Mouse (Mus musculus): ENCODE results near the gene Thnsl1. TPM values are rescaled to one million over a fixed set of nuclear protein-coding genes. Genes with fewer than 3 reads are reported as not detected.
A peak's percentile ranks its signal among the peaks of the same experiment; 100 is the strongest.

Thnsl1 gene
- polyA plus RNA-seq, 1 experiment, result 5.1 TPM

GRCm38 (mm10) chr2:21188610-21189009 lies 16.9 kb upstream of the Thnsl1 start:
- no peak for DNase-seq
- Histone ChIP-seq H3K27ac (ENCODE audit: insufficient read depth, low read depth, low read length) (no peak overlapping the region), H3K27me3 (replicated peaks; ENCODE audit: control insufficient read depth, insufficient read depth, low read length) (no peaks in the 10 kb centered on the region), H3K4me1 (ENCODE audit: control insufficient read depth, insufficient read depth, low read length) (no peaks in the 10 kb centered on the region), H3K36me3 (ENCODE audit: control insufficient read depth, insufficient read depth, low read length) (no peaks in the 10 kb centered on the region), H3K4me3 (ENCODE audit: insufficient read depth, low read depth, low read length) (no peak overlapping the region)
- TF ChIP-seq POLR2A (IDR thresholded peaks at IDR 0.05; ENCODE audit: low read depth, low read length), result no peak
- no peak for TF ChIP-seq CTCF (conservative IDR thresholded peaks at IDR 0.05; ENCODE audit: insufficient read depth, insufficient read length, low read depth, low read length)
- WGBS, result 67% methylated on average over 4 of the region's 4 CpGs

- Histone ChIP-seq H3K27me3 (replicated peaks; ENCODE audit: control insufficient read depth, insufficient read depth, low read length) (no peaks in the 10 kb centered on the region), H3K36me3 (ENCODE audit: control insufficient read depth, insufficient read depth, low read length) (no peaks in the 10 kb centered on the region), H3K4me1 (ENCODE audit: control insufficient read depth, insufficient read depth, low read length) (no peaks in the 10 kb centered on the region), H3K4me3 (ENCODE audit: insufficient read depth, low read depth, low read length) (no peak overlapping the region), H3K27ac (ENCODE audit: insufficient read depth, low read depth, low read length) (no peak overlapping the region)
- WGBS, result 71% methylated on average over 1 of the region's 1 CpGs
- no peak for TF ChIP-seq CTCF (conservative IDR thresholded peaks at IDR 0.05; ENCODE audit: insufficient read depth, insufficient read length, low read depth, low read length)
- TF ChIP-seq POLR2A (IDR thresholded peaks at IDR 0.05; ENCODE audit: low read depth, low read length), result no peak
- DNase-seq, result no peak
Measured at GRCm38 (mm10) chr2:21191232-21191631, 14.3 kb upstream of the Thnsl1 start.

DNA sequence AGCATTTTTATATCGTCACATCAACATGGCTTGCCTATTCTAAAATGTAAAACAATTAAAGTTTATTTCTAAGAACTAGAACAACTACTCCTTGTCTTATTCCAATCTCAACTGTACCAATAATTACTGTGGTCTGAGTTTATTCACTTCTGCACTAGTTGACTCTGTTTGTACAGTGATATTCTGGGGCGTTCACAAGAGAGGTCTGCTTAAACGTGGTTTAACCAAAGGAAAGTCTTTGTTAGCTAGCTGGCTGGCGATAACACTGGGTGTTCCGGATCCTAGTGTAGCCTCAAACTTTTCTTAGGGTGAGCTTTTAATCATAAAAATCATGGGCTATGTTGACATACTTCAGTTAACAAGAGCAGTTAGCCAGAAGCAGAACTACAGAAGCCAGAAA lies 10.3 kb upstream of the Thnsl1 start:
- no peak for DNase-seq
- TF ChIP-seq CTCF (conservative IDR thresholded peaks at IDR 0.05; ENCODE audit: insufficient read depth, insufficient read length, low read depth, low read length), result no peak
- no peak for TF ChIP-seq POLR2A (IDR thresholded peaks at IDR 0.05; ENCODE audit: low read depth, low read length)
- no peak overlapping the region for H3K27ac ChIP-seq (ENCODE audit: insufficient read depth, low read depth, low read length)
- H3K27me3 ChIP-seq (replicated peaks; ENCODE audit: control insufficient read depth, insufficient read depth, low read length), result no peaks in the 10 kb centered on the region
- no peak overlapping the region for H3K4me3 ChIP-seq (ENCODE audit: insufficient read depth, low read depth, low read length)
- WGBS, result 91% methylated on average over 5 of the region's 5 CpGs
- H3K4me1 ChIP-seq (ENCODE audit: control insufficient read depth, insufficient read depth, low read length), result no peaks in the 10 kb centered on the region
- H3K36me3 ChIP-seq (ENCODE audit: control insufficient read depth, insufficient read depth, low read length), result no peaks in the 10 kb centered on the region

DNA sequence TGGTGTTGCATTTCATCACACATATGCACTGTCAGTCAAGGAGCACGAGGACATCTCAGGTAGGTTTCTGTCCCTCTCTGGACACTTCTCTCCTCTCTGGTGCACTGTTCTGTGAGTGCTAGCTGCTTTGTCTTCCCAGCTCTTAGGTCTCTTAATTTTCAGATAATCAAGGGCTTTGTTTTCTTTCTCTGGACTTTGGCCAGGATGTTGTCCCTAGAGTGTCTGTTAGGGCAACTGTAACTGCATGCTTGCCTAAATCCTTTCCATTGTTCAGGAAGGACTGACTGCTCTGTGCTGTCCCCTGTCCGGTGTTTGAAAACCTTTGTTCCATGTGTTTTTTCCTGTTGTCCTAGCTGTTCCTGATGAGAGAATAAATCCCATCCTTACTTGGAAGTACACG lies 6.5 kb upstream of the Thnsl1 start:
- H3K4me1 ChIP-seq (ENCODE audit: control insufficient read depth, insufficient read depth, low read length), result no peaks in the 10 kb centered on the region
- H3K36me3 ChIP-seq (ENCODE audit: control insufficient read depth, insufficient read depth, low read length), result no peaks in the 10 kb centered on the region
- DNase-seq, result peak; percentile 13
- H3K27ac ChIP-seq (ENCODE audit: insufficient read depth, low read depth, low read length), result no peak overlapping the region
- no peak overlapping the region for H3K4me3 ChIP-seq (ENCODE audit: insufficient read depth, low read depth, low read length)
- H3K27me3 ChIP-seq (replicated peaks; ENCODE audit: control insufficient read depth, insufficient read depth, low read length), result no peaks in the 10 kb centered on the region
- WGBS, result 47% methylated on average over 3 of the region's 3 CpGs
- TF ChIP-seq POLR2A (IDR thresholded peaks at IDR 0.05; ENCODE audit: low read depth, low read length), result no peak
- no peak for TF ChIP-seq CTCF (conservative IDR thresholded peaks at IDR 0.05; ENCODE audit: insufficient read depth, insufficient read length, low read depth, low read length)

- H3K4me3 ChIP-seq (ENCODE audit: insufficient read depth, low read depth, low read length), result no peak overlapping the region
- H3K36me3 ChIP-seq (ENCODE audit: control insufficient read depth, insufficient read depth, low read length), result no peaks in the 10 kb centered on the region
- H3K27ac ChIP-seq (ENCODE audit: insufficient read depth, low read depth, low read length), result no peak overlapping the region
- 73% methylated on average over 2 of the region's 2 CpGs for WGBS
- no peaks in the 10 kb centered on the region for H3K27me3 ChIP-seq (replicated peaks; ENCODE audit: control insufficient read depth, insufficient read depth, low read length)
- no peak for TF ChIP-seq CTCF (conservative IDR thresholded peaks at IDR 0.05; ENCODE audit: insufficient read depth, insufficient read length, low read depth, low read length)
- TF ChIP-seq POLR2A (IDR thresholded peaks at IDR 0.05; ENCODE audit: low read depth, low read length), result no peak
- no peak for DNase-seq
- no peaks in the 10 kb centered on the region for H3K4me1 ChIP-seq (ENCODE audit: control insufficient read depth, insufficient read depth, low read length)
Measured at GRCm38 (mm10) chr2:21202754-21203153, 2.8 kb upstream of the Thnsl1 start.

DNA sequence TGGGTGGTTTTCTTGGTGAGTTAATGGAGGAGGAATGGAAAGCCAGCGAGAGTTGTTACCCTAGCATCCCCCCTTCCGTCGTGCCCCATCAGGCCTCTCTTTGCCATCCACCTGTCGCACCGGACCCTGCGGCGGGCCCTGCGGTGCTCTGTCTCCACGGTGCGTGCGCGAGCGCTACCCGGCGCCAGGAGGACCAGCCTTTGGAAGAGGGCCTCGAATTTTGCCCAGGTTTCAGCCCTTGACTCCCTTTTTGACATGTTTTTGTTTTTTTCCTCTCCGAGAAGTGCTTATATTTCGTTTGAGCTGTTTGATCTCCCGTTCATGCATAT lies 271 bp downstream of the Thnsl1 start:
- WGBS, result under 1% methylated on average over 19 of the region's 19 CpGs
- TF ChIP-seq POLR2A (IDR thresholded peaks at IDR 0.05; ENCODE audit: low read depth, low read length) (no peak), CTCF (conservative IDR thresholded peaks at IDR 0.05; ENCODE audit: insufficient read depth, insufficient read length, low read depth, low read length) (0 out of 2 replicates have a peak, but pooled peaks have one; percentile 7)
- no peak for DNase-seq
- H3K36me3 ChIP-seq (ENCODE audit: control insufficient read depth, insufficient read depth, low read length), result no peaks in the 10 kb centered on the region
- peak overlapping the region; percentile 89 for H3K4me3 ChIP-seq (ENCODE audit: insufficient read depth, low read depth, low read length)
- no peaks in the 10 kb centered on the region for H3K27me3 ChIP-seq (replicated peaks; ENCODE audit: control insufficient read depth, insufficient read depth, low read length)
- no peaks in the 10 kb centered on the region for H3K4me1 ChIP-seq (ENCODE audit: control insufficient read depth, insufficient read depth, low read length)
- peak overlapping the region; percentile 43; the same call in 1 of the 2 replicates for H3K27ac ChIP-seq (ENCODE audit: insufficient read depth, low read depth, low read length)

DNA sequence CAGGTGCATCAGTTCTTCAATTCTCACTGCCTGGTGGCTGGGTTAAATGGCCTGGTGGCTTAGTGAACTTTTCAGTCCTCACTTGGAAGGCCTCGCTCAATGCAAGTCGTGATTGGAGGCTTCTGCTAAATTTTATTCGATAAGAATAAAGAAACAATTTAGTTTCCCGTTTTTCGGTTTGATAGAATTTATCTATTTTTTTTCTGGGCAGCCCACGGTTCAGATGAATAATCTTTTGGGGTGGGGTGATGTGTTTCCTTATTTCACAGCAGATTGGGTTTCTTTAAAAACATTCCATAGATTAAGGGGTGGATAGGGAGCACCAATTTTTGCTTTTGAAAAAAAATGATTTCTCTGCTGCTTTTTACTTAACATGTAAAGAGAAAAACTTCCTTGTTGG lies 754 bp downstream of the Thnsl1 start:
- WGBS, result 41% methylated on average over 6 of the region's 6 CpGs
- no peak for DNase-seq
- TF ChIP-seq CTCF (conservative IDR thresholded peaks at IDR 0.05; ENCODE audit: insufficient read depth, insufficient read length, low read depth, low read length), result no peak
- no peak for TF ChIP-seq POLR2A (IDR thresholded peaks at IDR 0.05; ENCODE audit: low read depth, low read length)

DNA sequence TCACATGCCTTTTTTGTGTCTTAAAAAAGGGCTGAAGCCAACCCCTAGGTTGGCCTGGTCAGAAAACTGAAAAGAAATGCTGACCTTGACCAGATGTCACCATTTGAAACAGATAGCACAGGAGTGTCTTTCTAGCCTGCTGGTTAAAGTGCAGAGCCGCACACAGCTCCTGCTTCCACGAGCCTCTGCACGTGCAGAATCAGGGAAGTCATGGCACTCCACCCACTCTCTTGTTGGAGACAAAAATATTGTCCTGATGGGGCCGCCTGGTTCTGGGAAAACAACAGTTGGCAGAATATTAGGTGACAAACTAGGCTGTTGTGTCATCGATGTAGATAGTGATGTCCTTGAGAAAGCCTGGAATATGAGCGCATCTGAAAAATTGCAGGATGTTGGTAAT lies 5.8 kb downstream of the Thnsl1 start:
- no peak for DNase-seq
- Histone ChIP-seq H3K4me1 (ENCODE audit: control insufficient read depth, insufficient read depth, low read length) (no peaks in the 10 kb centered on the region), H3K27ac (ENCODE audit: insufficient read depth, low read depth, low read length) (no peak overlapping the region), H3K27me3 (replicated peaks; ENCODE audit: control insufficient read depth, insufficient read depth, low read length) (no peaks in the 10 kb centered on the region), H3K4me3 (ENCODE audit: insufficient read depth, low read depth, low read length) (no peak overlapping the region), H3K36me3 (ENCODE audit: control insufficient read depth, insufficient read depth, low read length) (peaks cover 1% of the 10 kb centered on the region; the same call in 1 of the 2 replicates)
- WGBS, result 68% methylated on average over 6 of the region's 6 CpGs
- no peak for TF ChIP-seq POLR2A (IDR thresholded peaks at IDR 0.05; ENCODE audit: low read depth, low read length)
- no peak for TF ChIP-seq CTCF (conservative IDR thresholded peaks at IDR 0.05; ENCODE audit: insufficient read depth, insufficient read length, low read depth, low read length)

More for the DNA sequence above, 754 bp downstream of the Thnsl1 start:
- Histone ChIP-seq H3K4me1 (ENCODE audit: control insufficient read depth, insufficient read depth, low read length) (no peaks in the 10 kb centered on the region), H3K27ac (ENCODE audit: insufficient read depth, low read depth, low read length) (no peak overlapping the region; the same call in 1 of the 2 replicates), H3K4me3 (ENCODE audit: insufficient read depth, low read depth, low read length) (peak overlapping the region; percentile 89), H3K36me3 (ENCODE audit: control insufficient read depth, insufficient read depth, low read length) (no peaks in the 10 kb centered on the region), H3K27me3 (replicated peaks; ENCODE audit: control insufficient read depth, insufficient read depth, low read length) (no peaks in the 10 kb centered on the region)
